Mouse (Mus musculus) thymus, postnatal 0 days (tissue): ENCODE measurements around the gene Retn. TPM values are rescaled to one million over a fixed set of nuclear protein-coding genes. Genes with fewer than 3 reads are reported as not detected.

ENCODE experiments used
- DNase-seq: peaks from one replicate; pipeline ENCODE4 v3.0.0-alpha.2; 2015; ENCODE audit warnings: low spot score
- polyA plus RNA-seq: library from polyadenylated mRNA; unstranded; fragments of >200 nt; fragmentation: Nextera tagmentation; extraction: Ambion mirVana; gene quantifications from 2 replicates; pipeline ENCODE4 v1.2.1, GENCODE M21; 2015

The Retn gene
- 1.0 and 1.5 TPM in 2 replicates for polyA plus RNA-seq

DNA sequence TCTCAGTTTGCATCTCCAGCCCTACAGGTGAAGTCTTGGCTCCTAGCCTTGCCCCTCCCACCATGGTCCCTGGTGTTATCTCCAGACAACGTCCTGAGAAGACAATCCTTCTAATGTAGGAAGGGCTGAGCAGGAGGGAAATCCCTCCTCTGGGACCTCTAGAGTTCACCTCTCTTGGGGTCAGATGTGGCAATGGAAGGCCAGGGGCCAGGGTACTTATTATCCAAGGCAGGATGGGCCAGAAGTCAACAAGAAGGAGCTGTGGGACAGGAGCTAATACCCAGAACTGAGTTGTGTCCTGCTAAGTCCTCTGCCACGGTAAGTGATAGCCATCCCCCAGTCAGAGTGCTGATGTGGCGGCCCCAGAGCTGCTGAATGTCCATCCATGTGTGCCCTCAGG, at the start of gene Retn:
Gene Retn, plus strand, starts transcription at position 245 of the 400 bp plus-strand sequence.
- no peak for DNase-seq

GRCm38 (mm10) chr8:3606593-3606992, 49.0 kb upstream of the Retn start:
- DNase-seq: no peak

- DNase-seq: no peak
Measured at GRCm38 (mm10) chr8:3607822-3608221, 47.7 kb upstream of the Retn start.

DNA sequence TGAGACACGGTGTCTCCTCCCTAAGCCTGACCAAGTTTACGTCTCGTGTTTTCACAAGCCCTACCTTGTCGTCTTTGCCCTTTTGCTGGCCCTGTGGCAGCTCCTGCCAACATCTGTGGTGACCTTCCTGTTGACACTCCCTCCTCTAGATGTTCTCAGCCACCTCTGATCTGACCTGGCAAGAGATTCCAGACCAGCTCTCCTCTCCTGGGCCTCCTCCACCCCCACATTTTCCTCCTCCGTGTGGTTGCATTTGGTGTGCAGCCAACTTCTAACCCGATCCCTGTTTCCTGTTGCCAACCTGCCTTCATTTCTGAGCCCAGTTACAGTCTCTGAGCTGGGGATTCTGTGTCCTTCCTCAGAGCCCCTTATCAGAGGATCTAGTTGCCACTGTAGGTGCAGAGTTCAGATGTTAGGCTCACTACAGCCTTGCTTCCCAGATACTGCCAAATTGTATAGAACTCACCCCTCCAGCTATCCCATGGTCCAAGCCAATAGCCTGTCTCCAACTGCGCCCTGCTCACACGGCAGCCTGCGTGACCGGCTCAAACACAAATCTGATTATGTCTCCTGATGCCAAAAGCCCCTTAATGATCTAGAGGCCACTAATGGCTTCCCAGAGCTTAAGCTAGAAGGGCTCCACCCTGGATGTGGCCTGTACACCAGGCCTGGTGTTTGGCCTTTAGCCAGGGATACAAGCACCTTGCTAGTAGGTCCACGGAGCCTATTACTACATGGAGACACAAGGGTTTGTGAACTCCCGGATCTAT, 46.3 kb upstream of the Retn start:
- DNase-seq: no peak

DNA sequence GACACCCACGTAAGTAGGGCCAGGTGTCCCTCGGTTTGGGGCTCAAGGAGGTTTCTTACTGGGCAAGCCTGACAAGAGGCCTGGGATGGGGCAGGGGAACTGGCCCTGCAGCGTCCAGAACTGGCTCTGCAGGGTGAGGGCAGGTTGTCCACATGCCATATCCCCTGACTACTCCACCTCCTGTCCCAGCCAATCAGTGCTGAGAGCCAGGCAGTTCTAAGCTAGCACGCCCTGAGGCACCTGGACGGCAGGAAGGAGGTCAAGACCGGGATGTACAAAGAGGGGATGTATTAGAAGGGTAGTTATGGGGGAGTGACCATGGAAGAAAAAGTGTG, 45.8 kb upstream of the Retn start:
- no peak for DNase-seq

GRCm38 (mm10) chr8:3621199-3621970, 34.2 kb upstream of the Retn start, which contains the start of the genes Xab2 and Pet100:
Gene Xab2, minus strand, starts transcription at chr8:3621316.
Gene Pet100, plus strand, starts transcription at chr8:3621548.
- peak; percentile 98 for DNase-seq

DNA sequence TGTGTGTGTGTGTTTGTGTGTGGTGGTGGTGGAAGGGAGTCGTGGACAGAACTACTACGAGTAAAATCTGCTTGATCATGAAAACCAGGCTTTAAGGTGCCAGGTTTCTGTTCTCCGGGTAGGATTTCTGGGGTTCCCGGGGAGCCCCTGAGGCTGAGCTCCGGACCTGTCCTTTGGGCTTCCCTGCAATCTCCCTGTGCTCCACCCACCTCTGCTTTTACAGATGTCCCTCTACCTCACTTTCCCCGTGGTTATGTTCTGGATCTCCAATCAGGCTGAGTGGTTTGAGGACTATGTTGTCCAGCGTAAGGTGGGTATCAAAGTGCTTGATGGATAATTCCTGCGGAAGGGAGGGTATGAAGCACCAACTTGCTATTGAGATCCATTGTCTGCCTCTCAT, 33.5 kb upstream of the Retn start:
- no peak for DNase-seq

GRCm38 (mm10) chr8:3625445-3625844, 30.1 kb upstream of the Retn start, which contains the start of gene Pcp2:
Gene Pcp2, minus strand, starts transcription at chr8:3625545.
- DNase-seq: no peak

GRCm38 (mm10) chr8:3626971-3627370, 28.6 kb upstream of the Retn start:
- no peak for DNase-seq

DNA sequence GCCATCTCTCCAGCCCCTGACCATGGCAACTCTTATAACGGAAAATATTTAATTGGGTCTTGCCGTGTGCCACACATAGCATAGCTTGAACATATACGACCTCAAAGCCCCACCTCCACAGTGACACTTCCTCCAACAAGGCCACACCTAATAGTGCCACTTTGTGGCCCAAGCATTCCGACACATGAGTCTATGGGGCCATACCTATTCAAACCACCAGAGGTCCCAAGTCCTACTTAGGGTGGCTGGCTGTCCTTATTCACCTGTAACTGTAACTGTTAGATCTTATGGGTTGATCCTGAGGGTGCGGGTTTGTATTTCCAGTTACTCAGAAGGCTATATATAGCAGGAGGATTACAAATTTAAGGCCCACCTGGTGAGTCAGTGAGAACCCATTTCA, 27.6 kb upstream of the Retn start:
- peak; percentile 55 for DNase-seq

GRCm38 (mm10) chr8:3630647-3631477, 24.7 kb upstream of the Retn start, which contains the start of gene Stxbp2:
Gene Stxbp2, plus strand, starts transcription at chr8:3630955.
- peak; percentile 87 for DNase-seq

DNA sequence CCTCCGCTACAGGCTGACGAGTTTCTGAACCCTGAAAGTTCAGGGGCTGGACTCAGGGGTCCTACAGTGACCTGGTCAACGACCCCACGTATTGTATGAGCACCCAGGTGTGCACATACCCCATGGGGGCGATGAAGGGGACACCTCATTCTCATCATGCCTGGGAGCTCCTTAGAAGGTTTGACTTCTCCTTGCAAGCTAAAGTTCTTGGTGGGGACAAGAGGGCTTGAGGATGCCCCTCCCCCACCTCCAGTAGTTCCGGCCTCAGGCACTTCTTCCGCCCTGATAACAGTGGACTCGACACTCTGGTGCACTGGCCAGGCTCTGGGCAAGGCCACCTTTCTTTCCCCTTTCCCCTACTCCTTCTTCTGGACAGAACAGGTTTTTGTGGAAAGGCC, 24.1 kb upstream of the Retn start:
- peak; percentile 22 for DNase-seq

DNA sequence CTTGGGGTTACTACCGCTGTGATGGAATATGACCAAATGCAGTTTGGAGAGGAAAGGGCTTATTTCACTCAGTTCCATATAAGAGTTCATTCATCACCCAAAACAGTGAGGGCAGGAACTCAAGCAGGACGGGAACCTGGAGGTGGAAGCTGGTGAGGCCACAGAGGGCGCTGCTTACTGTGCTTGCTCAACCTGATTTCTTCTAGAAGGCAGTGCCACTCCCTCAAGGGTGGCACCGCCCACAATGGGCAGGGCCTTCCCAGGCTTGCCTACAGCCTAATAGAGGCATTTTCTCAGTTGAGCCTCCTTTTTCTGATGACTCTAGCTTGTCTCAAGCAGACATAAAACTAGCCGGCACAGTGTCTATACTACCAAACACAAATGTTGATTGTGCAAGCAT, 9.8 kb upstream of the Retn start:
- DNase-seq: peak; percentile 52

DNA sequence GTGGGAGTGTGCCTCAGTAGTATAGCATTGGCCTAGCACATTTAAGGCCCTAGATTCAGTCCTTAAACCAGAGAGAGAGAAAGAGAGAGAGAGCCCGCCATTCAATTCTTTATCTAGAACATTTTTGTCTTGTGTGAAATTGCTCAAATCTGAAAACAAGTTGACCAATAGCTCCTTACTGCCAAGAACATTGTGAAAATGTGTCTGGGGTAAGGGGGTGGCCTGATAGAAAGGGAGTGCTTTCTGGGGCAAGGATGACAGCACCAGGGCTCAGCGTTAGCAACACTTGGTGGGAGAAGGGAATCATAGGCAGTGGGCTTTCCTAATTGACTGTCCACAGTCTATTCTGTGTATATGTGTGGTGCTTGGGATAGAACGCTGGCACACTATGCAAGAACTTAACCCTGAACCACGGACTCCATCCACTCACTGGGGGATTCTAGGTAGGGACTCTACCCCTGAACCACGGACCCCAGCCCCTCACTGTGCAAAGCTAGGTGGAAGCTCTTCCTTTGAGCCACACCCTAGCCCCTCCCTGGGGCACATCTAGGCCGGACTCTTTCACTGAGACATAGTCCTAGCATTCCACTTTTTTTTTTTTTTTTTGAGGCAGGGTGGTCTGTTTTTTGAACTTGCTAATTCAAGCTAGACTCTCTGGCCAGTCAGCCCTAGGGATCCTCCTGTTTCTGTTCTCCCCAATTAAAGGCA, 8.6 kb upstream of the Retn start:
- no peak for DNase-seq

DNA sequence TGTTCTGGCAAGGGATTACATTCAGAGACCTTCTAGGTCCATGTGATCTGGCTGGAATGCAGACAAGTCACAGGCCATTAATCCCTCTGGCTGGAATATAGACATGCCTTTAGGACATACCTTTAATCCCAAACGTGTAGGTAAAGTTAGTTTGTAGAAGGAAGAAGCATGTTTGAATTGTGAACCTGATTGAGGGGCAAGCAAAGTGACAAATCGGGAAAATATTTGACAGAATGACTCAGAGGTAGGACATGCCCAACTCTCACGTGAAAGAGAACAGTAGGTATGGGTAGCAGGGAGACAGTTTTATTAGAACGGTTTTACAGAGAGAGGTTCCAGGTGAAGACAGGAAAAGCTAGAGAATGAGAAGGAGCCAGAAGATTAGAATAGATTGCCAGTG, 8.0 kb upstream of the Retn start:
- DNase-seq: no peak

GRCm38 (mm10) chr8:3648268-3648667, 7.3 kb upstream of the Retn start:
- DNase-seq: no peak

DNA sequence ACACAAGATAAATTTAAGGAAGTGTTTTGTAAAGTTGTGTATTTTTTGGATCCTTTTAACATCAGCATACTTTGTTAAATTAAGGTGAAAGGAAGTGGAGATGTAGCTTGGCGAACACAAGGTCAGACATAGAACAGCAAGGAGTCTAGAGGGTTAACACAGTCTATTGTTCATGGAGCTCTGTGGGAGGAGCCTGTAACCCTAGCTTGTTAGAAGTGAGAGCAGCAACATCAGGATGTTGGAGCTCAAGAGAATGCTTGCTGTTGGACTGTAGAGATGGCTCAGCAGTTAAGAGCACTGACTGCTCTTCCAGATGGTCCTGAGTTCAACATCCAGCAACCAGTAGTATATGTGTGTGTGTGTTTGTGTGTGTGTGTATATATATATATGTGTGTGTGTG, 6.6 kb upstream of the Retn start:
- DNase-seq: peak; percentile 10

DNA sequence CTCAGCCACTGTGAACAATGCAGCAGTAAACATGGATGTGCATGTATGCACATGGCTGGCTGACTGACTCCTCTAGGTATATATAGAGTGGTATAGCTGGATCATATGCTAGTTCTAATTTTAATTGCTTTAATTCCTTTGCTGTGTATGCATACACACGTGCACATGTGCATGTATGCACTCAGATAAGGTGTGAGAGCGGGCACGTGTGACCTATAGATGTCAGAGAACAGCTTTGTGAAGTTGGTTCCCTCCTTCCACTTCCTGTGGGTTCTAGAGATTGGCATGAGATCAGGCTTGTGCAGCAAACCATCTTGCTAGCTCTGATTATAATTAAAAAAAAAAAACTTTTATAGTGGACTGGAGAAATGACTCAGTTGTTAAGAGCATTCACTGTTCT, 2.7 kb upstream of the Retn start:
- no peak for DNase-seq

DNA sequence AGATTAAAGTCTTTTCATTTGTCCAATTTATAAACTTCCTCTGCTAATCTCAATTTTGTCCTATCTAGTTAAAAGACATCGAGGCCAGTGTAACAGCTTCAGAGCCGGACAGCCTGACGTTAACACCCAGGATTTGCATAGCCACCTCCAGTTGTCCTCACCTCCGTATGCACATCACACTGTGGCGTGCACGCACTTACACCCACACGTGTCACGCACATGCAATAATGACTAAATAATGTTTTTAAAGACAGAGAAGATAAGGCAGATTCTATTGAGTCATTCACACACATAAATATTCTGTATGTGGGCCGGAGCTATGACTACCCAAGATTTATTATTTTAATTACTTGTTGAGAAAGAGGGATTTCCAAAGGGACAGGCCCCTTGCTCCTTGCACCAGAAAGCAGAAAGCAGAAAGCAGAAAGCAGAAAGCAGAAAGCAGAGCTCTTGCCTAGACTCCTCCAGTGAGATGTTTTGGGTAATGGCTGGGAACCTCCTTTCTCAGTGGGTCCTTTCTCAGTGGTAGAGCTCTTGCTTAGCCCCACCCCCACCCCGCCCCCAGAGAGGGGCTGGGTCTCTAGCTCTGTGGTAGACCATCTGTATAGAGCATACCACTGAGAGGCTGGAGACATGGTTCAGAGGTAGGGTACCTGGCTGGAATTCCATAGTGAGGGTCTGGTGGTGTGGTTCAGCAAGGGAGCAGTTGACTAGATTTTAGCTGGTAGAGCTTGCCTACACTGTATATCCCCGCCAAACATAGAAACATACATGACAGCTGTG, 653 bp upstream of the Retn start:
- DNase-seq: no peak

GRCm38 (mm10) chr8:3656725-3657381, 1.3 kb downstream of the Retn start:
- DNase-seq: no peak
